Mouse (Mus musculus): ENCODE results near the gene Clcn3. TPM values are rescaled to one million over a fixed set of nuclear protein-coding genes. Genes with fewer than 3 reads are reported as not detected.

Gene Clcn3
- polyA plus RNA-seq, 1 experiment: 15.8 TPM

GRCm38 (mm10) chr8:60954281-60955014 lies 28.7 kb downstream of the Clcn3 start:
- TF ChIP-seq CTCF (IDR thresholded peaks at IDR 0.05; ENCODE audit: borderline replicate concordance, insufficient read depth, low read length) (no peak), POLR2A (IDR thresholded peaks at IDR 0.05; ENCODE audit: low read depth, low read length) (peak; percentile 74)
- peak overlapping the region; percentile 49 for H3K4me3 ChIP-seq (ENCODE audit: insufficient read depth, low read length)
- H3K4me1 ChIP-seq (ENCODE audit: control insufficient read depth, insufficient read depth, low read length): peaks cover 5% of the 10 kb centered on the region
- H3K27ac ChIP-seq (ENCODE audit: insufficient read depth, low read length): peak overlapping the region; percentile 96

- Histone ChIP-seq H3K4me1 (ENCODE audit: control insufficient read depth, insufficient read depth, low read length) (peaks cover 5% of the 10 kb centered on the region), H3K27ac (ENCODE audit: insufficient read depth, low read length) (no peak overlapping the region; the same call in 1 of the 2 replicates), H3K4me3 (ENCODE audit: insufficient read depth, low read length) (no peak overlapping the region)
- TF ChIP-seq POLR2A (IDR thresholded peaks at IDR 0.05; ENCODE audit: low read depth, low read length) (no peak), CTCF (IDR thresholded peaks at IDR 0.05; ENCODE audit: borderline replicate concordance, insufficient read depth, low read length) (no peak)
Measured at GRCm38 (mm10) chr8:60952803-60953202, 30.3 kb downstream of the Clcn3 start.

GRCm38 (mm10) chr8:60951757-60952156 lies 31.3 kb downstream of the Clcn3 start:
- H3K4me1 ChIP-seq (ENCODE audit: control insufficient read depth, insufficient read depth, low read length): peaks cover 2% of the 10 kb centered on the region
- TF ChIP-seq POLR2A (IDR thresholded peaks at IDR 0.05; ENCODE audit: low read depth, low read length): no peak
- TF ChIP-seq CTCF (IDR thresholded peaks at IDR 0.05; ENCODE audit: borderline replicate concordance, insufficient read depth, low read length): no peak
- no peak overlapping the region for H3K4me3 ChIP-seq (ENCODE audit: insufficient read depth, low read length)
- H3K27ac ChIP-seq (ENCODE audit: insufficient read depth, low read length): no peak overlapping the region

GRCm38 (mm10) chr8:60951271-60951670 lies 31.8 kb downstream of the Clcn3 start:
- H3K4me1 ChIP-seq (ENCODE audit: control insufficient read depth, insufficient read depth, low read length): no peaks in the 10 kb centered on the region
- H3K4me3 ChIP-seq (ENCODE audit: insufficient read depth, low read length): no peak overlapping the region
- TF ChIP-seq POLR2A (IDR thresholded peaks at IDR 0.05; ENCODE audit: low read depth, low read length) (no peak), CTCF (IDR thresholded peaks at IDR 0.05; ENCODE audit: borderline replicate concordance, insufficient read depth, low read length) (no peak)
- H3K27ac ChIP-seq (ENCODE audit: insufficient read depth, low read length): no peak overlapping the region

- H3K4me1 ChIP-seq (ENCODE audit: control insufficient read depth, insufficient read depth, low read length): no peaks in the 10 kb centered on the region
- no peak overlapping the region for H3K4me3 ChIP-seq (ENCODE audit: insufficient read depth, low read length)
- no peak overlapping the region for H3K27ac ChIP-seq (ENCODE audit: insufficient read depth, low read length)
- TF ChIP-seq CTCF (IDR thresholded peaks at IDR 0.05; ENCODE audit: borderline replicate concordance, insufficient read depth, low read length) (no peak), POLR2A (IDR thresholded peaks at IDR 0.05; ENCODE audit: low read depth, low read length) (no peak)
Measured at GRCm38 (mm10) chr8:60949859-60950258, 33.2 kb downstream of the Clcn3 start.

- H3K4me3 ChIP-seq (ENCODE audit: insufficient read depth, low read length): no peak overlapping the region
- TF ChIP-seq POLR2A (IDR thresholded peaks at IDR 0.05; ENCODE audit: low read depth, low read length): no peak
- no peak for TF ChIP-seq CTCF (IDR thresholded peaks at IDR 0.05; ENCODE audit: borderline replicate concordance, insufficient read depth, low read length)
- H3K27ac ChIP-seq (ENCODE audit: insufficient read depth, low read length): no peak overlapping the region
- no peaks in the 10 kb centered on the region for H3K4me1 ChIP-seq (ENCODE audit: control insufficient read depth, insufficient read depth, low read length)
Measured at GRCm38 (mm10) chr8:60947503-60947902, 35.6 kb downstream of the Clcn3 start.

- TF ChIP-seq POLR2A (IDR thresholded peaks at IDR 0.05; ENCODE audit: low read depth, low read length): no peak
- TF ChIP-seq CTCF (IDR thresholded peaks at IDR 0.05; ENCODE audit: borderline replicate concordance, insufficient read depth, low read length): no peak
- H3K4me3 ChIP-seq (ENCODE audit: insufficient read depth, low read length): no peak overlapping the region
- no peak overlapping the region for H3K27ac ChIP-seq (ENCODE audit: insufficient read depth, low read length)
- H3K4me1 ChIP-seq (ENCODE audit: control insufficient read depth, insufficient read depth, low read length): no peaks in the 10 kb centered on the region
Measured at GRCm38 (mm10) chr8:60942867-60943266, 40.2 kb downstream of the Clcn3 start.

- no peak overlapping the region for H3K4me3 ChIP-seq (ENCODE audit: insufficient read depth, low read length)
- no peak for TF ChIP-seq POLR2A (IDR thresholded peaks at IDR 0.05; ENCODE audit: low read depth, low read length)
- TF ChIP-seq CTCF (IDR thresholded peaks at IDR 0.05; ENCODE audit: borderline replicate concordance, insufficient read depth, low read length): no peak
- H3K4me1 ChIP-seq (ENCODE audit: control insufficient read depth, insufficient read depth, low read length): no peaks in the 10 kb centered on the region
- H3K27ac ChIP-seq (ENCODE audit: insufficient read depth, low read length): no peak overlapping the region
Measured at GRCm38 (mm10) chr8:60938717-60939424, 44.2 kb downstream of the Clcn3 start.

GRCm38 (mm10) chr8:60933617-60934016 lies 49.5 kb downstream of the Clcn3 start:
- Histone ChIP-seq H3K27ac (ENCODE audit: insufficient read depth, low read length) (no peak overlapping the region), H3K4me1 (ENCODE audit: control insufficient read depth, insufficient read depth, low read length) (no peaks in the 10 kb centered on the region), H3K4me3 (ENCODE audit: insufficient read depth, low read length) (no peak overlapping the region)
- TF ChIP-seq CTCF (IDR thresholded peaks at IDR 0.05; ENCODE audit: borderline replicate concordance, insufficient read depth, low read length) (no peak), POLR2A (IDR thresholded peaks at IDR 0.05; ENCODE audit: low read depth, low read length) (no peak)

- TF ChIP-seq CTCF (IDR thresholded peaks at IDR 0.05; ENCODE audit: borderline replicate concordance, insufficient read depth, low read length): no peak
- no peak for TF ChIP-seq POLR2A (IDR thresholded peaks at IDR 0.05; ENCODE audit: low read depth, low read length)
- no peaks in the 10 kb centered on the region for H3K4me1 ChIP-seq (ENCODE audit: control insufficient read depth, insufficient read depth, low read length)
- H3K4me3 ChIP-seq (ENCODE audit: insufficient read depth, low read length): no peak overlapping the region
Measured at GRCm38 (mm10) chr8:60920176-60920575, 62.9 kb downstream of the Clcn3 start.

More at GRCm38 (mm10) chr8:60920176-60920575, 62.9 kb downstream of the Clcn3 start:
- H3K27ac ChIP-seq (ENCODE audit: insufficient read depth, low read length): no peak overlapping the region

Measured in embryonic fibroblast, embryonic 13.5 days (primary cell).